Mouse (Mus musculus) erythroid progenitor cell, adult 5-6 weeks (primary cell): ENCODE measurements around the gene Calu. TPM values are rescaled to one million over a fixed set of nuclear protein-coding genes. Genes with fewer than 3 reads are reported as not detected.
"Not testable (repeated sequence)": the region's sequence is repeated elsewhere in the genome, so short reads cannot be mapped to it uniquely, and the experiment has no call there.

Experiments used
- ATAC-seq: replicated peaks from 2 replicates; pipeline ENCODE4 v1.8.0; 2016; ENCODE audit warnings: moderate number of reproducible peaks, mild to moderate bottlenecking, moderate TSS enrichment, inconsistent platforms; ENCODE audit not compliant: poor library complexity, low FRiP score, severe bottlenecking
- total RNA-seq, 2 experiments: library from RNA; stranded (forward) in 1 of 2; stranded (reverse) in 1 of 2; fragments of 150-400 nt in 1 of 2; fragments of 186-747, 209-891 nt in 1 of 2; gene quantifications; 2 replicates each; pipeline versions ENCODE4 v1.2.3 to v1.2.4; 2015 to 2017; ENCODE audit warnings: low replicate concordance in 2 of 2

Gene Calu
- total RNA-seq (2015; ENCODE audit: low replicate concordance) (23.1 and 26.7 TPM in 2 replicates), total RNA-seq (2017; ENCODE audit: low replicate concordance) (41.5 and 53.8 TPM in 2 replicates)

GRCm38 (mm10) chr6:29347665-29348370 is at the start of gene Calu:
Gene Calu, plus strand, starts transcription at chr6:29348069.
- ATAC-seq: peak; percentile 98

DNA sequence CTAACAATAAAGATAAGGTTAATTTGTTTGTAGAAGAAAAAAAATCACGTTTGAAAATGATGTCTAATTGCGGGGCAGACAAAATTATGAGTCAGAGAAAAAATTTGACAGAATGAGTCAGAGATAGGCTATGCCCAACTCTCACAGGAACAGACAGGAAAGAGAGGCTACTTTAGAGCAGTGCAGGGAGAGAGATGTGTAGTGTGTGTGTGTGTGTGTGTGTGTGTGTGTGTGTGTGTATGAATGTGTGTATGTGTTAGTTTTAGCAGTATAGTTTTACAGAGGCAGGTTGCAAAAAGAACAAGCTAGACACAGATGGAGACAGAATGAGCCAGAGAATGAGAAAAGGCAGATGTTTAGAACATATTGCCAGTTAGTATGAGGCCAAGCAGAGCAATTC is 48.8 kb upstream of the Calu start:
- no peak for ATAC-seq

DNA sequence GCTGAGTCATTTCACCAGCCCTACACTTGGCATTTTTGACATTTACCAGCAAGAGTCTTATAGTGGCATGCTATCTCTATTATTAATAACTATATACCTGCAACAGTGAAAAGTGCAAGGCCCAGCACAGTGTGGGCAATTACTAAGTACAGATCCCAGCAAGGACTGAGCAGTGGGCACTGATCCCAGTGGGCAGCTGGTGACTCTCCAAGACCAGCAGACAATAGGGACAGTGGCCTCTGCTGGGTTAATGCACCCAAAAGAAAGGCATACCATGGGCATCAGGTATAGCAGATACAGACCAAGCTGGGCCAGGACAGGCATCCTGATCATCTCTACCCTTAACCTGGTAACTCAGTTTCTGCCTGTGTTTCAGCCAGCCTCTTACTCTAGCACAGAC is 44.6 kb upstream of the Calu start:
- no peak for ATAC-seq

GRCm38 (mm10) chr6:29303726-29304125 is 44.1 kb upstream of the Calu start:
- no peak for ATAC-seq

- no peak for ATAC-seq
These were observed 42.4 kb upstream of the Calu start for GRCm38 (mm10) chr6:29305462-29305861.

DNA sequence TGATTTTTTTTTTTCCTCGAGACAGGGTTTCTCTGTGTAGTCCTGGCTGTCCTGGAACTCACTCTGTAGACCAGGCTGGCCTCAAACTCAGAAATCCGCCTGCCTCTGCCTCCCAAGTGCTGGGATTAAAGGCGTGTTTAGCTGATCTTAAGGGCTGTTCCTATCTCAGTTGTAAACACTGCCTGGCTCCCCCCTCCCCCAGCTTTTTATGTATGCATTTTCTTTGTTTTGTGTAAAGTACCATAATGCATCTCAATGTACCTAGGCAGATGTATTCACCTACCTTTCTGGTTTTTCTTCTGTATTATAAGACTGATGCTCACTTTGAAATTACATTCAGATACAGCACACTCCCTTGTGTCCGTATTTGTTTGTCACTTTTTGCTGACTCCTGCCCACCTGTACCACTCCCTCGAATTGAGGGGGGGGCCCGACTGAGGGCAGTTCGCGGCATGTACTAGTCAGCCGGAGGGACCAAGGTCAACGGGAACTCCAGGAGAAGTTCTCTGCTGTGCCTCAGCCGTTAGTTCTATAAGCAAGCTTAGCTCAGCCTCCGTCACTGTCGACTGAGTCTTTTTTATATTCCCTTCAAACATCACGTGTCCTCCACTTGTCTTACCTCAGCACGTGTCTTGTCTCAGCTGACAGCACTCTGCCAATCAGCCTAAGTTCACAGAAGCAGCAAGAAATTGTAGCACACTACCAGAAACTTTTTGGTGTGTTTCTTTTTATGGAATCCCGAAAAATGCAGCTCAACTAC is 38.8 kb upstream of the Calu start:
- ATAC-seq: no peak

- ATAC-seq: no peak
These were observed 34.1 kb upstream of the Calu start for GRCm38 (mm10) chr6:29313690-29314202.

- no peak for ATAC-seq
These were observed 30.6 kb upstream of the Calu start for GRCm38 (mm10) chr6:29317286-29317685.

- no peak for ATAC-seq
These were observed 29.9 kb upstream of the Calu start for GRCm38 (mm10) chr6:29317941-29318340.

- no peak for ATAC-seq
These were observed 29.0 kb upstream of the Calu start, which contains the start of gene Fam71f1 for GRCm38 (mm10) chr6:29318879-29319278. Gene Fam71f1, plus strand, starts transcription at chr6:29319140.

- ATAC-seq: no peak
These were observed 26.3 kb upstream of the Calu start for GRCm38 (mm10) chr6:29321586-29321985.

- no peak for ATAC-seq
These were observed 25.7 kb upstream of the Calu start for GRCm38 (mm10) chr6:29322147-29322546.

- no peak for ATAC-seq
These were observed 25.1 kb upstream of the Calu start for GRCm38 (mm10) chr6:29322735-29323134.

DNA sequence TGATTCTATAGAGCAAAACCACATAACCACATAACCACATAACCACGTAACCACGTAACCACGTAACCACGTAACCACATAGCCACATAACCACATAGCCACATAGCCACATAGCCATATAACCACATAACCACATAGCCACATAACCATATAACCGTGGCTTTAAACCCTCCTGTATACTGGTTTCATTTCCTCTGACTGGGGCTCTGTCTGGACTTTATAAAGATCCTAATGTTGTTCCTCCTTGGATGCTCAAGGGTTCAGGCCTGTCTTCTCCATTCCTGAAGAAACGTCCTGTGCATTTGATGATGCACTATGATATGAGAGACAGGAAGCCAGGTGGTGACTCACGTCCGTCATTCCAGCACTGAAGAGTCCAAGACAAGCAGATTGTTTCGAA is 20.9 kb upstream of the Calu start:
- no peak for ATAC-seq

DNA sequence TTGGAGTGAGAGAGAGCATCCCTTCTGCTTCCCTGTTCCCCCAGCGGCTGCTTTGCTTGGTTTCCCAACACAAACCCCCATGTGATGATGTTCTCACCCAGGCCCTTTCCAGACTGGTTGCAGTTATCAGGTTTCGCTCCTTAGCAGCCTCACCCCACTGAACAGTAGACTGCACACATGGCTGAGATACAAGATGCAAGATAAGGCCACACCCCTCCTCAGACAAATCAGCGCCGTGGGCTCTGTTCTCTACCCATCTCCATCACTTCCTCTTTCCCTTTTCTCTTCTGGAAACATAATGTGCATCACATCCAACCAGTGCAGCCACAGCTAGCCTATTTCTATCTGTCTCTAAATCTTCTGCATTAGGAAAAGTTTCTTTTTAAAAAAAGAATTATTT is 18.4 kb upstream of the Calu start:
- no peak for ATAC-seq

DNA sequence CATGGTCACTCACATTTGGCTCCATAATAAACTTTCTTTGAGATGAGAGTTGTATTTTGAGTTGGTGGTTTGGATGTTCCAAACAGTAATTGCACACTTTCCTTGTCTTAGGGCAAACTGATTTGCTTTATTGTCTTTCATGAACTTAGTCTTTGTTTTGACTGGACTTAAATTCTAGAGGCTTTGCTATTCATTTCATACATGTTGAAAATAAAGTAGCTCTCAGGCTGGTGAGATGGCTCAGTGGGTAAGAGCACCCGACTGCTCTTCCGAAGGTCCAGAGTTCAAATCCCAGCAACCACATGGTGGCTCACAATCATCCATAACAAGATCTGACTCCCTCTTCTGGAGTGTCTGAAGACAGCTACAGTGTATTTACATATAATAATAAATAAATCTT is 1.4 kb upstream of the Calu start:
- not testable (repeated sequence) for ATAC-seq

DNA sequence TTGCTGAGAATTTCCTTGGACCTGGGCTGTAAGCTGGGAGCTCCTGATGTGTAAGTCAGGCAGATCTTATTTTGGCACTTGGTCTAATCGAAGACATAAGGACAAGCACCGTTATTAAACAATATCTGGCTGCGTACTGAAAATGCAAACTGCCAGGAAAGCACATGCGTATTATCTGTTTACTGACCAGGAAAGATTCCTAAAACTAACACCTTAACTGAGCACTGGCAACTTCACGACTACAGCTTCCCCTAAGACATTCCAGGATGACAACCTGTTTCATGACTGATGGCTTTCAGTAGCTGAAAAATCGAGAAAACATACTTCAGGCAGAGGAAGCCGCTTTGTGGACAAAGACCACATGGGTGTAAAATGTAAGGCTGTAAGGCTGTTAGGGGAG is 680 bp upstream of the Calu start:
- no peak for ATAC-seq

- ATAC-seq: peak; percentile 30
These were observed 479 bp downstream of the Calu start for GRCm38 (mm10) chr6:29348371-29348724.

GRCm38 (mm10) chr6:29351613-29352012 is 3.7 kb downstream of the Calu start:
- no peak for ATAC-seq

DNA sequence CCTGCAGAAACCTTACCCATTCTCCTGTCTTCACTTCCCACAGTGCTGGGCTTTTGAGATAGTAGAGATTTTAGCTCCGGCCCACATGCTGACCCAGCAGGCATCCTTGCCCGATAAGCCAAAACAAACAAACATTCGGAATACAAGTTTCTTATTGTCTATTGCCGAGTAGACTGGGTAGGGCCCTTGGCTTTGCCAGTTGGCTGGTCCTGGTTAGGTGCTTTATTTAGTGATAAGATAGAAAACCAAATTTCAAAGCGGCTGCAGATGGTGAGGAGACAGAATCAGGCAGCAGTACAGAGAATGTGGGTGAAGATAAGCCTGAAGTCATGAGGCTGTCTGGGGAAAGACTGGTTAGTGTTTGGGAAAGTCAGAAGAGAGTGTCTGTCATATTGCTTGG is 4.9 kb downstream of the Calu start:
- ATAC-seq: no peak

GRCm38 (mm10) chr6:29359386-29359785 is 11.5 kb downstream of the Calu start:
- ATAC-seq: no peak
